Mouse (Mus musculus): ENCODE data around the gene Sh3gl3. TPM values are rescaled to one million over a fixed set of nuclear protein-coding genes. Genes with fewer than 3 reads are reported as not detected.
A peak's percentile ranks its signal among the peaks of the same experiment; 100 is the strongest.
"Not testable (repeated sequence)": the region's sequence is repeated elsewhere in the genome, so short reads cannot be mapped to it uniquely, and the experiment has no call there.

Sh3gl3 gene
- polyA plus RNA-seq, 1 experiment from 2014 or later: 93.8 TPM

- no peaks in the 10 kb centered on the region for H3K27me3 ChIP-seq (ENCODE audit: control insufficient read depth, insufficient read depth, low read length)
- H3K4me1 ChIP-seq (ENCODE audit: control insufficient read depth, insufficient read depth, low read length): no peaks in the 10 kb centered on the region
- H3K4me2 ChIP-seq (ENCODE audit: low read depth, low read length): no peak overlapping the region
- no peak overlapping the region for H3K27ac ChIP-seq (ENCODE audit: low read depth, low read length)
- H3K36me3 ChIP-seq (ENCODE audit: control insufficient read depth, insufficient read depth, low read length): no peaks in the 10 kb centered on the region
- 91% methylated on average over 5 of the region's 5 CpGs for WGBS
- no peak for ATAC-seq (ENCODE audit: low read depth)
- no peak overlapping the region for H3K9ac ChIP-seq (replicated peaks; ENCODE audit: low read depth, low read length)
- H3K9me3 ChIP-seq (ENCODE audit: control insufficient read depth, low read length): no peaks in the 10 kb centered on the region
- H3K4me3 ChIP-seq (ENCODE audit: low read depth, low read length): no peak overlapping the region
These were observed 98.1 kb downstream of the Sh3gl3 start for GRCm38 (mm10) chr7:82271742-82272141.

- 34% methylated on average over 5 of the region's 5 CpGs for WGBS
- not testable (repeated sequence) for H3K4me1 ChIP-seq (ENCODE audit: control insufficient read depth, insufficient read depth, low read length); H3K27ac ChIP-seq (ENCODE audit: low read depth, low read length); ATAC-seq (ENCODE audit: low read depth); H3K9me3 ChIP-seq (ENCODE audit: control insufficient read depth, low read length); H3K4me3 ChIP-seq (ENCODE audit: low read depth, low read length); H3K27me3 ChIP-seq (ENCODE audit: control insufficient read depth, insufficient read depth, low read length); H3K36me3 ChIP-seq (ENCODE audit: control insufficient read depth, insufficient read depth, low read length); H3K4me2 ChIP-seq (ENCODE audit: low read depth, low read length); H3K9ac ChIP-seq (replicated peaks; ENCODE audit: low read depth, low read length)
These were observed 99.2 kb downstream of the Sh3gl3 start for GRCm38 (mm10) chr7:82272875-82273274.

GRCm38 (mm10) chr7:82274011-82274709 lies 100.5 kb downstream of the Sh3gl3 start:
- no peaks in the 10 kb centered on the region for H3K36me3 ChIP-seq (ENCODE audit: control insufficient read depth, insufficient read depth, low read length)
- H3K27me3 ChIP-seq (ENCODE audit: control insufficient read depth, insufficient read depth, low read length): no peaks in the 10 kb centered on the region
- peak; percentile 32; the same call in 1 of the 2 replicates for ATAC-seq (ENCODE audit: low read depth)
- H3K4me3 ChIP-seq (ENCODE audit: low read depth, low read length): no peak overlapping the region
- WGBS: 57% methylated on average over 19 of the region's 19 CpGs
- H3K27ac ChIP-seq (ENCODE audit: low read depth, low read length): no peak overlapping the region
- no peaks in the 10 kb centered on the region for H3K4me1 ChIP-seq (ENCODE audit: control insufficient read depth, insufficient read depth, low read length)
- H3K4me2 ChIP-seq (ENCODE audit: low read depth, low read length): no peak overlapping the region
- H3K9me3 ChIP-seq (ENCODE audit: control insufficient read depth, low read length): no peaks in the 10 kb centered on the region
- H3K9ac ChIP-seq (replicated peaks; ENCODE audit: low read depth, low read length): no peak overlapping the region

GRCm38 (mm10) chr7:82274975-82275374 lies 101.3 kb downstream of the Sh3gl3 start:
- Histone ChIP-seq H3K36me3 (ENCODE audit: control insufficient read depth, insufficient read depth, low read length) (no peaks in the 10 kb centered on the region), H3K27me3 (ENCODE audit: control insufficient read depth, insufficient read depth, low read length) (no peaks in the 10 kb centered on the region), H3K4me1 (ENCODE audit: control insufficient read depth, insufficient read depth, low read length) (no peaks in the 10 kb centered on the region), H3K4me3 (ENCODE audit: low read depth, low read length) (no peak overlapping the region), H3K9ac (replicated peaks; ENCODE audit: low read depth, low read length) (no peak overlapping the region), H3K4me2 (ENCODE audit: low read depth, low read length) (no peak overlapping the region), H3K9me3 (ENCODE audit: control insufficient read depth, low read length) (no peaks in the 10 kb centered on the region), H3K27ac (ENCODE audit: low read depth, low read length) (no peak overlapping the region)
- 93% methylated on average over 5 of the region's 5 CpGs for WGBS
- no peak for ATAC-seq (ENCODE audit: low read depth)

- no peak overlapping the region for H3K27ac ChIP-seq (ENCODE audit: low read depth, low read length)
- 84% methylated on average over 18 of the region's 18 CpGs for WGBS
- H3K9ac ChIP-seq (replicated peaks; ENCODE audit: low read depth, low read length): no peak overlapping the region
- no peak overlapping the region for H3K4me2 ChIP-seq (ENCODE audit: low read depth, low read length)
- H3K9me3 ChIP-seq (ENCODE audit: control insufficient read depth, low read length): no peaks in the 10 kb centered on the region
- no peaks in the 10 kb centered on the region for H3K4me1 ChIP-seq (ENCODE audit: control insufficient read depth, insufficient read depth, low read length)
- no peaks in the 10 kb centered on the region for H3K27me3 ChIP-seq (ENCODE audit: control insufficient read depth, insufficient read depth, low read length)
- no peaks in the 10 kb centered on the region for H3K36me3 ChIP-seq (ENCODE audit: control insufficient read depth, insufficient read depth, low read length)
- H3K4me3 ChIP-seq (ENCODE audit: low read depth, low read length): no peak overlapping the region
- no peak; the same call in 1 of the 2 replicates for ATAC-seq (ENCODE audit: low read depth)
These were observed 102.0 kb downstream of the Sh3gl3 start for GRCm38 (mm10) chr7:82275529-82276204.

GRCm38 (mm10) chr7:82282011-82282410 lies 108.4 kb downstream of the Sh3gl3 start:
- H3K36me3 ChIP-seq (ENCODE audit: control insufficient read depth, insufficient read depth, low read length): no peaks in the 10 kb centered on the region
- no peak overlapping the region for H3K4me2 ChIP-seq (ENCODE audit: low read depth, low read length)
- no peak overlapping the region for H3K9ac ChIP-seq (replicated peaks; ENCODE audit: low read depth, low read length)
- WGBS: 92% methylated on average over 8 of the region's 8 CpGs
- H3K27me3 ChIP-seq (ENCODE audit: control insufficient read depth, insufficient read depth, low read length): no peaks in the 10 kb centered on the region
- ATAC-seq (ENCODE audit: low read depth): no peak
- no peak overlapping the region for H3K4me3 ChIP-seq (ENCODE audit: low read depth, low read length)
- H3K4me1 ChIP-seq (ENCODE audit: control insufficient read depth, insufficient read depth, low read length): no peaks in the 10 kb centered on the region
- no peak overlapping the region for H3K27ac ChIP-seq (ENCODE audit: low read depth, low read length)
- no peaks in the 10 kb centered on the region for H3K9me3 ChIP-seq (ENCODE audit: control insufficient read depth, low read length)

GRCm38 (mm10) chr7:82282464-82282863 lies 108.8 kb downstream of the Sh3gl3 start:
- no peak overlapping the region for H3K4me2 ChIP-seq (ENCODE audit: low read depth, low read length)
- no peak overlapping the region for H3K9ac ChIP-seq (replicated peaks; ENCODE audit: low read depth, low read length)
- H3K4me1 ChIP-seq (ENCODE audit: control insufficient read depth, insufficient read depth, low read length): no peaks in the 10 kb centered on the region
- H3K36me3 ChIP-seq (ENCODE audit: control insufficient read depth, insufficient read depth, low read length): no peaks in the 10 kb centered on the region
- H3K27ac ChIP-seq (ENCODE audit: low read depth, low read length): no peak overlapping the region
- H3K4me3 ChIP-seq (ENCODE audit: low read depth, low read length): no peak overlapping the region
- H3K27me3 ChIP-seq (ENCODE audit: control insufficient read depth, insufficient read depth, low read length): no peaks in the 10 kb centered on the region
- no peak for ATAC-seq (ENCODE audit: low read depth)
- WGBS: 82% methylated on average over 13 of the region's 13 CpGs
- H3K9me3 ChIP-seq (ENCODE audit: control insufficient read depth, low read length): no peaks in the 10 kb centered on the region

GRCm38 (mm10) chr7:82287242-82287641 lies 113.6 kb downstream of the Sh3gl3 start:
- 89% methylated on average over 2 of the region's 2 CpGs for WGBS
- Histone ChIP-seq H3K27ac (ENCODE audit: low read depth, low read length) (no peak overlapping the region), H3K4me1 (ENCODE audit: control insufficient read depth, insufficient read depth, low read length) (no peaks in the 10 kb centered on the region), H3K4me3 (ENCODE audit: low read depth, low read length) (no peak overlapping the region), H3K9ac (replicated peaks; ENCODE audit: low read depth, low read length) (no peak overlapping the region), H3K9me3 (ENCODE audit: control insufficient read depth, low read length) (no peaks in the 10 kb centered on the region), H3K4me2 (ENCODE audit: low read depth, low read length) (no peak overlapping the region), H3K36me3 (ENCODE audit: control insufficient read depth, insufficient read depth, low read length) (no peaks in the 10 kb centered on the region), H3K27me3 (ENCODE audit: control insufficient read depth, insufficient read depth, low read length) (no peaks in the 10 kb centered on the region)
- ATAC-seq (ENCODE audit: low read depth): no peak; the same call in 1 of the 2 replicates

GRCm38 (mm10) chr7:82293441-82293840 lies 119.8 kb downstream of the Sh3gl3 start:
- Histone ChIP-seq H3K36me3 (ENCODE audit: control insufficient read depth, insufficient read depth, low read length) (no peaks in the 10 kb centered on the region), H3K4me2 (ENCODE audit: low read depth, low read length) (no peak overlapping the region), H3K27ac (ENCODE audit: low read depth, low read length) (no peak overlapping the region), H3K9me3 (ENCODE audit: control insufficient read depth, low read length) (no peaks in the 10 kb centered on the region), H3K4me1 (ENCODE audit: control insufficient read depth, insufficient read depth, low read length) (no peaks in the 10 kb centered on the region), H3K4me3 (ENCODE audit: low read depth, low read length) (no peak overlapping the region), H3K9ac (replicated peaks; ENCODE audit: low read depth, low read length) (no peak overlapping the region), H3K27me3 (ENCODE audit: control insufficient read depth, insufficient read depth, low read length) (no peaks in the 10 kb centered on the region)
- WGBS: 83% methylated on average over 7 of the region's 7 CpGs
- no peak for ATAC-seq (ENCODE audit: low read depth)
